Mouse (Mus musculus) liver, embryonic 14.5 days (tissue): ENCODE results near the gene Papln.

Experiments used
- CTCF ChIP-seq: IDR thresholded peaks from 2 replicates; pipeline ENCODE4 v1.5.1; 2016; ENCODE audit warnings: antibody characterized with exemption, low read depth, control low read depth
- EP300 ChIP-seq: IDR thresholded peaks from 2 replicates; pipeline ENCODE4 v1.6.1; 2016; ENCODE audit warnings: antibody characterized with exemption, low read depth

DNA sequence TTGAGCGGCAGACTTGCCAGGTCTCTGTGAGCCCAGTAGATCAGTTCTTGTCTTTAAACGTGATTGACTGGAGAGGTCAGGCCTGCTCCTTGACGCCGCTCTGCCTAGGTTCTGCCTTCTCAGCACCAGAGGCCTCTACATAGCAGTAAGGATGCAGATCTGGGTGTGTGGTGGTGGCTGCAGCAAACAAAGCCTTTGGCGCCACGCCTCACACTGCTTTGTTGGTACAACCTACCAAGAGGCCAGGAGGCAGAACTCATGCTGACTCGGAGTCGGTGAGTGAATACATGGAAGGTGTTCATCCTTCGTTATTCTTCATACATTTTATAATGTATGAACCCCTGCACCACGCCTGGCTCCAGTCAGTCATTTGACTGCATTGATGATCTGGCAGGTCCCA is 4.7 kb upstream of the Papln start:
- no peak for TF ChIP-seq CTCF
- TF ChIP-seq EP300: no peak
